Mouse (Mus musculus) erythroid progenitor cell, adult 5-6 weeks (primary cell): Measurements from ENCODE around the gene Gm20605. TPM values are rescaled to one million over a fixed set of nuclear protein-coding genes. Genes with fewer than 3 reads are reported as not detected.
"Not testable (repeated sequence)": the region's sequence is repeated elsewhere in the genome, so short reads cannot be mapped to it uniquely, and the experiment has no call there.

ENCODE experiments used
- ATAC-seq: replicated peaks from 2 replicates; pipeline ENCODE4 v1.8.0; 2016; ENCODE audit warnings: moderate number of reproducible peaks, mild to moderate bottlenecking, moderate TSS enrichment, inconsistent platforms; ENCODE audit not compliant: poor library complexity, low FRiP score, severe bottlenecking
- total RNA-seq, 2 experiments: library from RNA; stranded (forward) in 1 of 2; stranded (reverse) in 1 of 2; fragments of 150-400 nt in 1 of 2; fragments of 186-747, 209-891 nt in 1 of 2; gene quantifications; 2 replicates each; pipeline versions ENCODE4 v1.2.3 to v1.2.4; 2015 to 2017; ENCODE audit warnings: low replicate concordance in 2 of 2

Gm20605 gene
- total RNA-seq, 2 experiments from 2014 or later, result 6.1 to 25.2 TPM

- ATAC-seq, result no peak
Measured at GRCm38 (mm10) chr5:137610548-137611244, 18.3 kb upstream of the Gm20605 start.

- no peak for ATAC-seq
Measured at GRCm38 (mm10) chr5:137611245-137611602, 17.8 kb upstream of the Gm20605 start.

DNA sequence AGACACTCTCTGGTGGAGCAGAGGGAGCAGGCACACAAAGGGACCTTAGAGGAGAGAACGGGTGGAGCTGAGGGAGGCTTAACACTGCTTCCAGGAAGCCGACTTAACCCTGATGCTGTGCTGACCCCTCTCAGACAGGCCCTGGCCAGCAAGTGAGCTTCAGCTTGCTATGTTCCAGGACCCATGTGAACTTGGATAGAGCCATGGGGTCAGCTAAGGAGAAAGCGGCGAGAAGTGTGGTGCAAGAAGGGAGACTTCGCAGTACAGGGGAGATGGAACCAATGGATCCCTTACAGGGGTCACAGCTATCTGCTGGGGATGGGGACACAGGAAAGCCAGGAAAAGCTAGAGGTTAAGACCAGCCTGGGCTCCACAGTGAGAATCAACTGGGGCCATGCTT is 15.9 kb upstream of the Gm20605 start:
- ATAC-seq, result no peak

DNA sequence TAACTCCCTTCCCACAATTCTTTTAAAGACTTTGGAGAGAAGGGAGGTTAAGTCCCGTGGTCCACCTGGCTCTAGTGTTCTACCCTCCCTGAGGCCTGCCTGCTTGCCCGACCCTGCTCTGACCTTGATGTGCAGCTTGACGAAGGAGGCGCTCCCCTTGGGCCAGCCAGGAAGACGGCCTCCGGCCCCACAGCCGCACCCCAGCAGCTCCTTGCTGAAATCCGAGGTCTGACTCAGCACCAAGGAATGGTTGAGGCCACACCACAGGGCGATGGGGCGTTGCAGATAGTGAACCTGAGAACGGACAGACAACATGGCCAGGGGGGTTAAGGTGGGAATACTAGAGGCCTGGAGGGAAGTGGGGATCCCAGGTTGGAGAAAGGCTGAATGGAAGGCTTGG is 15.4 kb upstream of the Gm20605 start, which contains the start of gene Pcolce:
Gene Pcolce (minus strand): TSS at position 235 of the 400 bp plus-strand sequence.
- ATAC-seq, result no peak

GRCm38 (mm10) chr5:137614921-137615320 is 14.1 kb upstream of the Gm20605 start:
- ATAC-seq, result not testable (repeated sequence)

DNA sequence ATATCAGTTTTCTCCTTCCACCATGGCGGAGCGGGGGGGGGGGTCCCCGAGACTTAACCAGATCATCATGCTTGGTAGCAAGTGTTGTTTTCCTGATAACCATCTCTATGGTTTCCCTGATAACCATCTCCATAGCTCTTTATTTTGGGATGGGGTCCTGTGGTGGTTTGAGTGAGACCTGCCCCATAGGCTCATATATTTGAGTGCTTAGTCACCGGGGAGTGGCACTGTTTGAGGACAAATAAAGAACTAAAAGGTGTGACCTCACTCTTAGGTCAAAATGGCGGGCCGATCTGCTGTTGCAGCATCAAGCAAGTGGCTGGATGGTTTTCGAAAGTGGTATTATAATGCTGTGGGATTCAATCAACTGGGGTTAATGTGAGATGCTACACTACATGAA is 13.6 kb upstream of the Gm20605 start:
- ATAC-seq, result no peak

GRCm38 (mm10) chr5:137623937-137624530 is 4.9 kb upstream of the Gm20605 start:
- ATAC-seq, result no peak

- no peak for ATAC-seq
Measured at GRCm38 (mm10) chr5:137627991-137628390, 984 bp upstream of the Gm20605 start.

DNA sequence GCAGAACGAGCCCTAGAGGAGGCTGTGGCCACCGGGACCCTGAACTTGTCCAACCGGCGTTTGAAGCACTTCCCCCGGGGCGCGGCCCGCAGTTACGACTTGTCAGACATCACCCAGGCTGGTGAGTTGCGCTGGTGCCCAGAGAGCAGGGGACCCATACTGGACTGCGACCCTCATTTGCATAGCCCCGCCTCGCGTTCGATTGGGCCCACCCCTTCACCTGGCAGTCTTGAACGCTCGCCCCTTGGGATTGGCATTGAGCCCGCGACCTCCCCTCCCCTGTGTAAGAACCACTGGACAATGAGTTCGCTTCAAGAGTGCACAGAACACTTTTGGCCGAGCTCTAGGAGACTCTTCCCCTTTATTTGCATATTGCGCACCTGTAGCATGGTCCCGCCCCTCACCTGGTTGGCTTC is 339 bp downstream of the Gm20605 start:
- ATAC-seq, result peak; percentile 8

- ATAC-seq, result no peak
Measured at GRCm38 (mm10) chr5:137629906-137630545, 1.1 kb downstream of the Gm20605 start.

DNA sequence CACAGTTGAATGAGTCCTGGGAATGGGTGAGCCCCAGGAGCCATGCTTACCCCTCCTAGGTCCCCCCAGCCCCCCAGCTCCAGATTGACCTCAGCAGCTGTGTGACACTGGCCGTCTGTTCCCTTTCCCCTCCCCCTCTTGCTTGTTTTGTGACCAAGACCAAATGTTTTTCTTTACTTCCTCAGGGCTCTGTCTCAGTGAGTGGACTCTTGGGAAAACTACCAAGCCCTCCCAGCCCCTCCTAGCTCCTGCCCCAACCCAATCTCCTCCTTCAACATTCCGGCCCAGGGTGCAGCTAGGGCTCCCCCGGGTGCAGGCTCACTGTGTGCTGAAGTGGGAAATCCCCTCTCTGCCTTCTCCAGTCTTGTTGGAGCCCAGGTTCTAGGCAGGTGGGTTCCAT is 1.6 kb downstream of the Gm20605 start:
- ATAC-seq, result no peak

DNA sequence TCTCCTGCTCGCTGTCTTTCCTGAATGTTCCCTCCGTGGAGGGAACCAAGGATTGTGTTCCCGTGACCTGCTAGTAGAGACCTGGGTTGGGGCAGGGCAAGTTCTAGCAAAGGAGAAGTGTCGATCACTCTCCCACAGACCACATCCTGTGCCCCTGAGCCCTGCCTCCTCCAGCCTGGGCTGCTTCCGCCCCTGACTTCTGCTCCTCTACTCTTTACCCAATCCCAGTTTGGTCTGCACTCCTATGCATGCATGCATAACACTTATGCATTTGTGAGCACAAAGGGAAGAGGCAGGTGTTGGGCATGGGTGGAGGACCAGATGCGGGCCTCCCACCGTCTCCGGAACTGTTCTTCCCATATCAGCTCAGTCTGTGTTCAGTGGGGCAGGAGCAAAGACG is 2.2 kb downstream of the Gm20605 start:
- no peak for ATAC-seq

- no peak for ATAC-seq
Measured at GRCm38 (mm10) chr5:137631591-137631990, 2.6 kb downstream of the Gm20605 start.

DNA sequence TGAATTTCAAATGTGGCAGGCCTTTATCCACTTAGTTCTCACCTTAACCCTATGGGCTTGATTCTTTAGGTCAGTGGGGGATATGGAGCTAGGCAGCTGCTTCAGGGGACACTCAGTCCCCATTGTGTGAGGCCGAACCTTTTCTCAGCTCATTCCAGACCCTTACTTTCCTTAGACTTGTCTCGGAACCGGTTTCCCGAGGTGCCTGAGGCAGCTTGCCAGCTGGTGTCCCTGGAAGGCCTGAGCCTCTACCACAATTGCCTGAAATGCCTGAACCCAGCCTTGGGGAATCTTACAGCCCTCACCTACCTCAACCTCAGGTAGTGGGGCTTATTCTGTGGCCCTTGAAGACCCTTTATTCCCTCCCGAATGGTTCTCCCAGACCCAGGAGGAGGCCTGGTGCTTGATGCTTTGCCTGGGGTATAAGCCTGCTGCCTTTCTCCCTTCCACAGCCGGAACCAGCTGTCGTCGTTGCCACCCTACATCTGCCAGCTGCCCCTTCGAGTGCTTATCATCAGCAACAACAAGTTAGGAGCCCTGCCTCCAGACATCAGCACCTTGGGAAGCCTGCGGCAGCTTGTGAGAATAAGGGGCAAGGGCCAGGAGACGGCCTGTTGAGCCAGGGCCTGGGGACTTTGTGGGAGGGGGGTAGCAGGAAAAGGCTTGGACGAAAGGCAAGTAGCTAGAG is 4.6 kb downstream of the Gm20605 start:
- no peak for ATAC-seq

- ATAC-seq, result no peak
Measured at GRCm38 (mm10) chr5:137639472-137639871, 10.5 kb downstream of the Gm20605 start.

- ATAC-seq, result peak; percentile 31; the same call in 1 of the 2 replicates
Measured at GRCm38 (mm10) chr5:137641054-137641453, 12.1 kb downstream of the Gm20605 start, which contains the start of gene Sap25. Gene Sap25, plus strand, starts transcription at chr5:137641334.

DNA sequence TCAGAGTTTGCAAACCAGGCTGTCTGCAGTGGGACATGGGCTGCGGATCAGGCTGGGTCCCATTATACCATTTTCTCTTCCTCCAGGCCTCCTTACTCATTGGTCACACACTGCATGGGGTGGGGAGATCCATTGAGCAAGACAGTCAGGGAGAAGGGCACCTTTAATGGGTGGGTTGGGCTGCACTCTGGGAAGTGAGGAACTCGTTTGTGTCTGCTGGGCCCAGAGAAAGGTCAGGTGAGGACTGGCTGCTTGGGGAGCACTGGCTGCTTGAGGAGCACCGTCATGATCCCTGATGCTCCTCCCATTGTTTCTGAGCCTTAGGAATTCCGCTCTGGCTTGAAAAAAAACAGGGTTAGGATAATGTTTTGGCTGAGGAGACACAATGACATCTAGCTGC is 13.9 kb downstream of the Gm20605 start:
- no peak for ATAC-seq

DNA sequence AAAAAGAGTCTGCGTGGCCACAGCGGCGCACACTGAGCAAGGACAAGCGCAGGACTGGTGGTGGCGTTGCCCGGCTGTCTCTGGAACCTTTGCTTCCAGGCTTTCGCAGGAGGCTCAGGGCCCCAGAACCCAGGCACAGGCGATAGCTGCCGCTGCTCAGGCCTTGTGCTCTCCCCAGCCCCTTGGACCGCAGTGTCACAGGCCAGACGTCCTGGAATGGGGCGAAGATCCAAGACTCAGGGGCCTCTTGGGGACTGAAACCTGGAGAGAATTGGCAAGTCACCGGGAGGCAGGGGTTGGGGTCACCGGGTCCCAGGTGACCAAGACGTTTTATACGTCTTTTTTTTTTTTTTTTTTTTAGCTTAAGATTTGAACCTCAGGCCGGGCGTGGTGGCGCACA is 15.5 kb downstream of the Gm20605 start:
- ATAC-seq, result no peak

GRCm38 (mm10) chr5:137645091-137645651 is 16.2 kb downstream of the Gm20605 start:
- peak; percentile 68 for ATAC-seq

DNA sequence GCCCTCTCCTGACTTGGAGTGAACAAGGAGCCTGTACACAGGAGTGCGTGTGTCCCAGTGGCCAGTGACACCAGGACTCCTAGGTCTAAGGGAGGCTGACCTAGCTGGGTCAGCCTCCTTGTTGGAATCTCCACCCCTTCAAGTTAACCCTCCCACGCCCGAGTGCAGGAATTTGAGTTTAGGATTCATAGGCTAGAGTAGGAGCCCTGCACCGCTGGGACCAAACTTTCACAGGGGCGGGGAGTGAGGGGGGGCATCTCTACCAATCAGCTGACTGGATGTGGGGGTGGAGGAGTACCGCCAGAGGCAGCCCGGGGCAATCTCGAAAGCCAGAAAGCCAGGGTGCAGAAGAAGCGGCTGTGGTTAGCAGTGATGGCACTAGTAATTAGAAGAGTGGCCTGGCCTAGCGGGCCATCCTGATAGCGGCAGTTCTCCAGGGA is 16.7 kb downstream of the Gm20605 start, which contains the start of gene Irs3:
Gene Irs3 (minus strand): TSS at position 63 of the 440 bp plus-strand sequence.
- ATAC-seq, result no peak
